Mouse (Mus musculus) forebrain, embryonic 16.5 days (tissue): ENCODE measurements around the gene Onecut1. TPM values are rescaled to one million over a fixed set of nuclear protein-coding genes. Genes with fewer than 3 reads are reported as not detected.

Source experiments
- ATAC-seq: fragments of 200-750 bp; cut with Nextera tagmentation; 2 replicates; pipeline ENCODE4 v1.8.0; 2017; ENCODE audit warnings: mild to moderate bottlenecking, moderate library complexity
- H3K27ac ChIP-seq: fragments of 300-500 bp; sonication (generic); 2 replicates; pipeline ENCODE4 v1.5.1; 2014; ENCODE audit warnings: low read length, control low read depth
- H3K27me3 ChIP-seq: fragments of 300-500 bp; sonication (generic); replicated peaks from 2 replicates; pipeline ENCODE4 v1.6.1; 2014; ENCODE audit warnings: low read length; ENCODE audit not compliant: control insufficient read depth, insufficient read depth
- H3K36me3 ChIP-seq: fragments of 300-500 bp; sonication (generic); 2 replicates; pipeline ENCODE4 v1.6.1; 2014; ENCODE audit not compliant: control insufficient read depth, insufficient read depth
- H3K4me1 ChIP-seq: fragments of 300-500 bp; sonication (generic); replicated peaks from 2 replicates; pipeline ENCODE4 v1.6.1; 2014; ENCODE audit warnings: low read length; ENCODE audit not compliant: control insufficient read depth, insufficient read depth
- H3K4me2 ChIP-seq: fragments of 300-500 bp; sonication (generic); 2 replicates; pipeline ENCODE4 v1.6.1; 2014; ENCODE audit warnings: mild to moderate bottlenecking, low read length, control low read depth
- H3K4me3 ChIP-seq: fragments of 300-500 bp; sonication (generic); replicated peaks from 2 replicates; pipeline ENCODE4 v1.5.1; 2014; ENCODE audit warnings: mild to moderate bottlenecking, low read length, control low read depth
- H3K9ac ChIP-seq: fragments of 300-500 bp; sonication (generic); replicated peaks from 2 replicates; pipeline ENCODE4 v1.6.1; 2014; ENCODE audit warnings: low read depth, low read length, control low read depth
- H3K9me3 ChIP-seq: fragments of 300-500 bp; sonication (generic); 2 replicates; pipeline ENCODE4 v1.6.1; 2016; ENCODE audit warnings: low read length; ENCODE audit not compliant: control insufficient read depth
- WGBS: fragments of 180-500 bp; shearing (Covaris S2); extraction: QIAGEN DNeasy Blood & Tissue Kit; methylation state at CpG from one replicate; pipeline ENCODE4 v1.1.7; 2014; 5-methylcytosine and 5-hydroxymethylcytosine counted together
- polyA plus RNA-seq: library from polyadenylated mRNA; unstranded; fragments of >200 nt; fragmentation: Nextera tagmentation; extraction: Ambion mirVana; gene quantifications from 2 replicates; pipeline ENCODE4 v1.2.1, GENCODE M21; 2015

Onecut1 gene
- polyA plus RNA-seq, 1 experiment from 2014 or later, result 0.80 TPM

DNA sequence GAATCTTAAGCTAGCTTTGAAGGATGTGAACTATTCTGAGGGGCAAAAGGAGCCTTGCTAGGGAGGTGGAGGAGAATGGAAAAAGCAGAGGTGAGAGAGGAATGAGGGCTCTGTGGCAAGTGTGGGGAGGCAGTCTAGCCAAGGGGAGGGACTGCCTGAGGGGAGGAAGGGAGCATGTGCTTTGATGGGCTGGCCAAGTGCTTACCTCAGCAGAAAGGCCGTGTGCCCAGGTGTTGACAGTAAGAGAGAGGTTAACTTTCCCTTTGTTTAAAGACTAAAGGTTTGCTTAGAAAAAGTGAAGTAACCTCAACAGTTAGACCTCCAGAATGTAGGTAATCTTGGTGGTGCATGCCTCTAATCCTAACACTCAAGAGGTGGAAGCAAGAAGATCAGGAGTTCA is 59.7 kb downstream of the Onecut1 start:
- H3K36me3 ChIP-seq, result no peaks in the 10 kb centered on the region
- H3K27me3 ChIP-seq, result no peaks in the 10 kb centered on the region
- ATAC-seq, result no peak
- WGBS, result 70% methylated on average over 1 of the region's 1 CpGs
- no peak overlapping the region for H3K9ac ChIP-seq
- no peak overlapping the region for H3K4me2 ChIP-seq
- peaks cover 9% of the 10 kb centered on the region for H3K4me1 ChIP-seq
- no peak overlapping the region for H3K27ac ChIP-seq
- no peak overlapping the region for H3K4me3 ChIP-seq
- peaks cover 2% of the 10 kb centered on the region; the same call in 1 of the 2 replicates for H3K9me3 ChIP-seq

DNA sequence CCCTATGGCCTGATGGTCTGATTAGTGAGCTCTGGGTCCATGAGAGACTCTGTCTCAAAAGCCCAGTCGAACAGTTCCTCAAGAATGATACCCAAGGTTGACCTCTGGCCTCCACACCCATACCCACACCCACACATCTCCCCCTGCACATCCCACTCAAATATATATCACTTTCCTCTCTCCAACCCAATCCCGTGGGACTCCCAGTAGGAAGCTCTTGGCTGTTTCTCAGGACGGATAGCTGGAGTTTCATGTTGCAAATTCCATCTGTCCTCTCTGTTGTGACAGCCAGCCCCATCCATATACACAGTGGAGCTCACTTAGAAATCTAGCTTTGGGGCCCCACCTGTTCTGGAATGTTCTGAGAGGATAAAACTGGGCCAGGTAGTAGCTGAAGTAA is 61.2 kb downstream of the Onecut1 start:
- ATAC-seq, result no peak
- Histone ChIP-seq H3K9me3 (no peaks in the 10 kb centered on the region), H3K36me3 (no peaks in the 10 kb centered on the region), H3K4me3 (no peak overlapping the region), H3K4me2 (no peak overlapping the region), H3K9ac (no peak overlapping the region), H3K4me1 (peaks cover 9% of the 10 kb centered on the region), H3K27ac (no peak overlapping the region), H3K27me3 (no peaks in the 10 kb centered on the region)
- WGBS, result 61% methylated on average over 3 of the region's 3 CpGs

DNA sequence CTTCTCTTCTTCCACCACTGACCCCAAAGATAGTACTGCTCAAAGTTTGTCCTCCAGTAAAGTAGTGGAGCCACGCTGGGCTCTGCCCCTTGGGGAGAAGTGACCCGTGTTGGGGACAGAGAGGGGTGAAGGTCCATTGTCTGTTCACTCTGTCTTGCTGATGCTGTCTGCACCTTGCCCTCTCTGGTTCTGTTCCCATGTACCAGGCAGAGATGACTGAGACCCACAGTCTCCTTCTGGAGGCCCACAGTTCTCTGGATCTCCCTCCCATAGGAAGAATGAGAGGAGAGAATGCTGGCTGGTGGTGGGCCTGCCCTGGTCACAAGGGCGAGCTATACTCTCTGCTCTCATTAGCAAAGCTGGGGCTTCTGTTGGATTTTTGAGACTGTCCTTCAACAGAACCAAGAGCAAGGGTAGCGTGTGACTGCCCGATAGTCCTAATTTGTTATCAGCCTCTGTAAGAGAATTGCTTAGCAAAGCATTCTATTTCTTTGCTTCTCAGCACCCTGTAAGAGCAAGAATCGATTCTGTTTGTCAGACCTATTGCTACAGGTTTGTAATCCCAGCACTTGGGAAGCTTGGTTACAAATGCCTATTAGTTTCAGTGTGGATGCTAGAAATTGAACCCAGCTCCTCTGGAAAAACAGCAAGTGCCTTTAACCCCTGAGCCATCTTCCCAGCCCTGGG is 61.7 kb downstream of the Onecut1 start:
- no peak overlapping the region for H3K9ac ChIP-seq
- H3K4me2 ChIP-seq, result no peak overlapping the region
- no peak overlapping the region for H3K4me3 ChIP-seq
- no peak for ATAC-seq
- 84% methylated on average over 6 of the region's 6 CpGs for WGBS
- H3K27ac ChIP-seq, result no peak overlapping the region
- no peaks in the 10 kb centered on the region for H3K9me3 ChIP-seq
- no peaks in the 10 kb centered on the region for H3K27me3 ChIP-seq
- H3K36me3 ChIP-seq, result no peaks in the 10 kb centered on the region
- H3K4me1 ChIP-seq, result peaks cover 9% of the 10 kb centered on the region

DNA sequence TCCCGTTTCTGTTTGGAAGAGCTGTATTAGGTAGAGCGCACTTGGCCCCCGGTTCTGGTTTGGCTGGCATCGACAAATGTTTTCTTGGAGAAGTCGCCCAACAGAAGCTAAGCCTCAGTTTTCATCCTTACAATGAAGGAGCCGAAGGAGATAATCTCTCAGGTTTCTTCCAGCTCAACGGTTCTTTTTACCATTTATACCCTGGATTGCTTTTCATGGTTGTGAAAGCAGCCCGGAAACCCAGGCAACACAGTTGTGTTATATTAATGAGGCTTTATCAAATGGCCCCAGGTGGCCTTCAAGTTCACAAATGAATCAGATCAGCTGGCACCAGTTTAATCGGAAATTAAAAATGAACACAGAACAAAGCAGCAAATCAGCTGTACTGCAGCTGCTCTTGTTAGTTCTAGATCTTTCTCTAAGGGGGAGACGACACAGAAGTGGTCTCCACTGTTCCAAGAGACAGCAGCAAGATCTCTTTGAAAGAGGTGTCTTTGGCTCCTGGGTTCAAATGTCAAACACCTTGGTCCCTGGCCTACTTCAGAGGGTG is 63.6 kb downstream of the Onecut1 start:
- peak; percentile 79 for ATAC-seq
- no peaks in the 10 kb centered on the region for H3K9me3 ChIP-seq
- 7% methylated on average over 10 of the region's 10 CpGs for WGBS
- H3K4me1 ChIP-seq, result peaks cover 9% of the 10 kb centered on the region
- H3K4me2 ChIP-seq, result no peak overlapping the region
- no peaks in the 10 kb centered on the region for H3K36me3 ChIP-seq
- H3K4me3 ChIP-seq, result no peak overlapping the region
- peak overlapping the region; percentile 26; the same call in 1 of the 2 replicates for H3K27ac ChIP-seq
- no peak overlapping the region for H3K9ac ChIP-seq
- H3K27me3 ChIP-seq, result no peaks in the 10 kb centered on the region

DNA sequence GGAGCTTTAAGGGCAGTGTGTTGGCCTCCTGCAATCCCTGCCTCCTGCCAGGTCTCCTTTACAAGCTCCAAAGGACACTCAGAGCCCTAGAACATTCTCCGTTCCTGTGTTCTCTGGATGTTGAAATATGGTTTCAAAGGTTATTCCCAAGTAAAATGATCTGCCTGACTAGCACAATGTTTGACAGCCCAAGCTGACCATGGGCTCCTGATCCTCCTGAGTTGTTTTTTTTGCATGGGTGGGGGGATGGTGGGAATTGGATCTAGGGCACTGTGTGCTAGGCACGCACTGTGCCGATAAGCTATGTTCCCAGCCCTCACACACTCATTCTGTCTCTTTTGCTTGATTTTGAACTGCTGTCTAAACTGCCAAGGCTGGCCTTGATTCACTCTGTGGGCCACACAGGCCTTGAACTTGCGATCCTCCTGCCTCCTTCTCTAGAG is 68.3 kb downstream of the Onecut1 start:
- Histone ChIP-seq H3K4me1 (peaks cover 6% of the 10 kb centered on the region), H3K9ac (no peak overlapping the region), H3K4me3 (no peak overlapping the region), H3K4me2 (no peak overlapping the region), H3K27me3 (no peaks in the 10 kb centered on the region), H3K9me3 (no peaks in the 10 kb centered on the region), H3K27ac (no peak overlapping the region), H3K36me3 (no peaks in the 10 kb centered on the region)
- ATAC-seq, result no peak
- WGBS, result 94% methylated on average over 4 of the region's 4 CpGs

DNA sequence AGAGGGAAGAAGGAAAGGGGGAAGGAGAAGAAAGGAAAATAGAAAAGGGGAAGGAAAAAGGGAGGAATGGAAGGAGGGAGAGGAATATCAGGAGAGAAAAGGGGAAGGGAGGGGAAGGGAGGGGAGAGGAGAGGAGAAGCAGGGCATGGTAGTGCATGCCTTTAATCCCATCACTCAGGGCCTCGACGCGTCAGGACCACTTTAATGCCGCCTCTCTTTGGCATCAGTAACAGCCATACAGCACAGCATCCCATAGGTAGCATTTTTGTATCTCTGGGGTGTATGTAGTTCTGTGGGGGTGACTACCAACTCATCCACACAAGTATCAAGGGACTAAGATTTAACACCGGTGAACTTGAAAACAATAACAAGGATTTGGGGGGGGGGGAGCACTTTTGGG is 68.9 kb downstream of the Onecut1 start:
- WGBS, result 79% methylated on average over 5 of the region's 5 CpGs

DNA sequence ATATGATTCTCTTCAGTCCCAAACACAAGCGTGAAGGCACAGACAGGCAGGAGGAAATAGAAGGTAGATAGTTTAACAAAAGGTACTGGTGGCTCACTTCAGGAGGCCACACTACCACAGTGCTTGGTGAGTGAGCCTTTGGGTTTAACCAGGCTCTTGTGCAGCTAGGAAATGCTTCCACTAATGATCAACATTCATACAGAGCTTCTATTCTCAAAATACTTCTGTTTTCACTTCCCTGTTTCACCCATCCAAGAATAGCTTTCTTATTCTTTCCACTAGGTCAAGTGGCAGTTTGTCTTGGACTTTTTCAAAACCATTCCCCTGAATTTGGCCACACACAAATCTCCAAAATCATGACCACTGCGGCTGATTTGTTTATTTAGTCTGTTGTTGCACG is 73.6 kb downstream of the Onecut1 start:
- H3K9me3 ChIP-seq, result no peaks in the 10 kb centered on the region
- H3K9ac ChIP-seq, result no peak overlapping the region
- H3K27ac ChIP-seq, result no peak overlapping the region
- no peaks in the 10 kb centered on the region for H3K4me1 ChIP-seq
- 82% methylated on average over 3 of the region's 3 CpGs for WGBS
- no peak overlapping the region for H3K4me2 ChIP-seq
- ATAC-seq, result no peak
- no peak overlapping the region for H3K4me3 ChIP-seq
- H3K36me3 ChIP-seq, result no peaks in the 10 kb centered on the region
- H3K27me3 ChIP-seq, result no peaks in the 10 kb centered on the region

More for the DNA sequence above, 68.9 kb downstream of the Onecut1 start:
- Histone ChIP-seq H3K36me3 (no peaks in the 10 kb centered on the region), H3K4me3 (no peak overlapping the region), H3K27ac (no peak overlapping the region), H3K27me3 (no peaks in the 10 kb centered on the region), H3K9ac (no peak overlapping the region), H3K4me1 (no peaks in the 10 kb centered on the region), H3K9me3 (no peaks in the 10 kb centered on the region), H3K4me2 (no peak overlapping the region)
- ATAC-seq, result no peak

DNA sequence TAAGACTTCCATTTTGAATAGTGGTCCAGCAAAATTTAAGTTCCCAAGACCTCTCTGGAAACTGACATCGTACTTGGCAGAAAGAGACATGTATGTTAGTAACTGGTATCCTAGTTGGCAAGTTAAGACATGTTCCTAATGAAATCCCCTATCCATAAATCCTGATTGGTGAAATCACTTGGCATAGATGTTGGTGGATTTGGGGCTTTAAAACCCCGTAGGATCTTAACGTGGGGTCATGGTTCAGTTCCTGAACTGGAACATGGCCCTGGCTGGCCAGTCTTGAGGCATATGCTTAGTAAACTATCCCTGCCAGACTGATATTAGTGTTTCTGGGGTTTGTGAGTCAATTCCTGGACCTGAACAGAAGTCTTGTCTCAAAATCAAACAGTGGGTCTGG is 76.0 kb downstream of the Onecut1 start:
- Histone ChIP-seq H3K27me3 (no peaks in the 10 kb centered on the region), H3K4me3 (no peak overlapping the region), H3K27ac (no peak overlapping the region), H3K9me3 (no peaks in the 10 kb centered on the region), H3K36me3 (no peaks in the 10 kb centered on the region), H3K4me1 (no peaks in the 10 kb centered on the region), H3K4me2 (no peak overlapping the region), H3K9ac (no peak overlapping the region)
- no peak for ATAC-seq
- 93% methylated on average over 3 of the region's 3 CpGs for WGBS

DNA sequence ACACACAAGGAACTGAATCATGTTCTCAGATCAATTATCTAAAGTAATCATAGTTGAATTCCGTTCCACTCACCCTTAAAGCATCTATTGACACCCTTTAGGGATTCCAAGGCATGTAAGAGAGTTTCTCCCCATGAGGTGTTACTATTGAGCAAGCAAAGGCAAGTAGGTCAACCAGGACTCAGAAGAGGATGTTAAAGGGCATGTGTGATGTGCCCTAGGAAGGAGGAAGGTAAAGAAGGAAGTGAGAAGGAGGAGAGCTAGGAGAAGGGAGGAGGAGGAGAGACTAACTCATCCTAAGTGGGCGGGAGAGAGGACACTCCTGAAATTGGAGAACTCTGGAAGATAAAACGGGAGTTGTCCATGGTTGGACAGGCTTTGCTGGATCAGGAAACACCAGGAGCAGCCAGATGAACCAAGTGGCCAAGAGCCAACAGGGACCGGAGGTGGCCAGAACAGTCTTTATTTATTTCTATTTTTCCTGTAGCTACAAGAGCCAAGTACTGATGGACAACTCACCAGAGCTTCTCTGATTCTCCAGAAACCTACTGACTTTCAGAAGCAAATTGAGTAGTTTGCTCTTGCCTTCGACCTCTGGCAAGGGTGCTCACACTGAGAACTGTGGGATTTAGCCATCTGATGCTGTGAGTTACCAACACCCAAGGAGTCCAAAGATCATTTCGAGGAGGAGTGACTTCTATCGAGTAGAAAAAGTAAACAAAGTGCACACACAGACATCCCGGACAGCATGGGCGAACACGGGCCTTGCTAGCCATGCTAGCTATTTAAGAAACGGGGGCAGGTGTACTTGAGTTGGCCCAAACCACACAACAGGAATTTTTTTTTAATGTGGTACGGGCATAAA is 77.2 kb downstream of the Onecut1 start:
- Histone ChIP-seq H3K4me2 (no peak overlapping the region), H3K36me3 (no peaks in the 10 kb centered on the region), H3K9ac (no peak overlapping the region), H3K27ac (no peak overlapping the region), H3K9me3 (no peaks in the 10 kb centered on the region), H3K27me3 (no peaks in the 10 kb centered on the region), H3K4me1 (no peaks in the 10 kb centered on the region), H3K4me3 (no peak overlapping the region)
- WGBS, result 87% methylated on average over 12 of the region's 12 CpGs
- ATAC-seq, result no peak
